Mouse (Mus musculus) megakaryocyte, embryonic 14.5 days (primary cell): ENCODE data around the gene Slc24a1. TPM values are rescaled to one million over a fixed set of nuclear protein-coding genes. Genes with fewer than 3 reads are reported as not detected.

Experiments
- H3K27me3 ChIP-seq: replicated peaks from 2 replicates; pipeline ENCODE3; 2012; ENCODE audit warnings: inconsistent platforms
- H3K36me3 ChIP-seq: replicated peaks from 2 replicates; pipeline ENCODE3; 2012; ENCODE audit warnings: low read length, inconsistent platforms, mixed read lengths
- H3K4me1 ChIP-seq: 2 replicates; pipeline ENCODE4 v1.6.1; 2012; ENCODE audit warnings: inconsistent platforms
- H3K4me3 ChIP-seq: replicated peaks from 2 replicates; pipeline ENCODE3; 2012; ENCODE audit warnings: moderate library complexity, mild to moderate bottlenecking, inconsistent platforms
- H3K9me3 ChIP-seq: 2 replicates; pipeline ENCODE4 v1.6.1; 2012; ENCODE audit warnings: inconsistent platforms
- FLI1 ChIP-seq: IDR thresholded peaks from 2 replicates; pipeline ENCODE4 v1.6.1; 2012; ENCODE audit warnings: low read length, inconsistent platforms, mixed read lengths
- GATA1 ChIP-seq: IDR thresholded peaks from 3 replicates; pipeline ENCODE4 v1.6.1; 2012; ENCODE audit warnings: mixed read lengths, low read length, inconsistent platforms, borderline replicate concordance
- polyA plus RNA-seq: library from polyadenylated mRNA; stranded (reverse); fragments of >175 nt; gene quantifications from 2 replicates; pipeline ENCODE4 v1.2.3, GENCODE M21; 2012; ENCODE audit warnings: low replicate concordance; ENCODE audit not compliant: insufficient read depth

Gene Slc24a1
- polyA plus RNA-seq, 1 experiment: 0.85 TPM

DNA sequence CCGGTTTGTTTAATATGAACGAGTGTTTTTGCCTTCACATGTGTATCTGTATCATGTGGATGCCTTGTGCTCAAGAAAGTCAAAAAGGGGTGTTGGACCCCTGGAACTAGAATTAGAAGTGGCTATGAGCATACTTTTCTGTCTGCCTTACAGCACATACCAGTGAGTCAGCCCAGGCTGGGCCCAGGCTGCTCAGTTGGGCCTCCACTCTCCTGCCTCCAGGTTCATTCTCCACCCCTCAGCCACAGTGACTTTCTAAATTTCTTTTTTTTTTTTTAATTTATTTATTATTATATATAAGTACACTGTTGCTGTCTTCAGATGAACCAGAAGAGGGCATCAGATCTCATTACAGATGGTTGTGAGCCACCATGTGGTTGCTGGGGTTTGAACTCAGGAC lies 11.6 kb downstream of the Slc24a1 start:
- no peaks in the 10 kb centered on the region for H3K27me3 ChIP-seq
- H3K36me3 ChIP-seq: peaks cover 15% of the 10 kb centered on the region
- H3K9me3 ChIP-seq: no peaks in the 10 kb centered on the region
- H3K4me1 ChIP-seq: peaks cover 69% of the 10 kb centered on the region
- TF ChIP-seq FLI1: no peak
- TF ChIP-seq GATA1: no peak
- peak overlapping the region; percentile 69 for H3K4me3 ChIP-seq

DNA sequence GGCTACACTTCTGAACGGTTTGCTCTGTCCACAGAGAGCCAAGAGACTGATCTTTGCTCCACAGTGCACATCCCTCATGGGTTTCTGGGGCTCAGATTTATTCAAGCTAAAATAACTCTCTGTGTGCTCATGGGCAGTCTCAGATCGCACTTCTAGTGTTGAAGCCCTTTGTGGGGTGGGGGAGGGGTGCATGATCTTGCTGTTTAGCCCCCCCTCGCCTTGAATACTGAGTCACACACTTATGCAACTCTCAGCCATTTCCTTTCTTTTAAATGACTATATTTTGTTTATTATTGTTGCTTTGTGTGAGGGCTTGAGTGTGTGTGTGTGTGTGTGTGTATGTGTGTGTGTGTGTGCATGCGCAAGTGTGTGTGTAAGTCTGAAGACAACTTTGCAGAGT lies 12.1 kb downstream of the Slc24a1 start:
- H3K27me3 ChIP-seq: no peaks in the 10 kb centered on the region
- H3K4me3 ChIP-seq: peak overlapping the region; percentile 90
- peaks cover 74% of the 10 kb centered on the region for H3K4me1 ChIP-seq
- no peaks in the 10 kb centered on the region for H3K9me3 ChIP-seq
- TF ChIP-seq GATA1 (no peak), FLI1 (no peak)
- H3K36me3 ChIP-seq: peaks cover 13% of the 10 kb centered on the region

DNA sequence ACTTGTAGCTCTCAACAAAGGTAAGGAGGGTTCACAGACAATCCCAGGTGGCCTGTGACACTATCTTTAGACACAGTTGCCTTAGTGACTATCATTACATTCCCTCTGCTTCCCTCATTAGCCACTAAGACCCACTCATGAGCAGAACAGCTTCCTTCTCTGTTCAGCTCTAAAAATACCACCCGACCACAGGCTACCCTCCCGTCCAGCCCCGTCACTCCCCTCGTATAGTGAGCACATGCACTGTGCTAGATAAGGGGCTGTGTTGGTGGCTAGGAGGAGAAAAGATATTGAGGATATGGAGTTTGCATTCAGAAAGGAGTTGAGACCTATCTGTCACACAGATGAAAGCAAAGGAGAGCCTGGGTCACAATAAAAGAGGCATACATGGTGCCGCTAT lies 12.9 kb downstream of the Slc24a1 start:
- H3K36me3 ChIP-seq: peaks cover 11% of the 10 kb centered on the region
- H3K9me3 ChIP-seq: no peaks in the 10 kb centered on the region
- TF ChIP-seq FLI1 (no peak), GATA1 (peak; percentile 54; the same call in 1 of the 3 replicates)
- peak overlapping the region; percentile 90 for H3K4me3 ChIP-seq
- peaks cover 82% of the 10 kb centered on the region for H3K4me1 ChIP-seq
- H3K27me3 ChIP-seq: no peaks in the 10 kb centered on the region

DNA sequence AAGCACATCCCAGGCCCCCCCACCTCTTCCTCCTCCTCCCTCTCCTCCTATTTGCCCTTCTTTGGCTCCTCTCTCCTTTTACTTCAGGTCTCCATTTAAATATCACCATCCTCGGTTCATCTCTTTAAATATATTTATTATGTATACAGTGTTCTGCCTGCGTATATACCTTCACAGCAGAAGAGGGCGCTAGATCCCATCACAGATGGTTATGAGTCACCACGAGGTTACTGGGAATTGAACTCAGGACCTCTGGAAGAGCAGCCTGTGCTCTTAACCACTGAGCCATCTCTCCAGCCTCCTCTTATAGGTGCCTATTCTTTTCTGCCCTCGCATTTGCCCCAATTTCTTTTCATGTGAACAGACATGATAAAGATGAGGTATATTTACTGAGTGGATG lies 13.9 kb downstream of the Slc24a1 start:
- H3K4me1 ChIP-seq: peaks cover 92% of the 10 kb centered on the region
- no peaks in the 10 kb centered on the region for H3K9me3 ChIP-seq
- peaks cover 5% of the 10 kb centered on the region for H3K36me3 ChIP-seq
- no peak overlapping the region for H3K4me3 ChIP-seq
- no peak for TF ChIP-seq GATA1
- TF ChIP-seq FLI1: no peak
- H3K27me3 ChIP-seq: no peaks in the 10 kb centered on the region

DNA sequence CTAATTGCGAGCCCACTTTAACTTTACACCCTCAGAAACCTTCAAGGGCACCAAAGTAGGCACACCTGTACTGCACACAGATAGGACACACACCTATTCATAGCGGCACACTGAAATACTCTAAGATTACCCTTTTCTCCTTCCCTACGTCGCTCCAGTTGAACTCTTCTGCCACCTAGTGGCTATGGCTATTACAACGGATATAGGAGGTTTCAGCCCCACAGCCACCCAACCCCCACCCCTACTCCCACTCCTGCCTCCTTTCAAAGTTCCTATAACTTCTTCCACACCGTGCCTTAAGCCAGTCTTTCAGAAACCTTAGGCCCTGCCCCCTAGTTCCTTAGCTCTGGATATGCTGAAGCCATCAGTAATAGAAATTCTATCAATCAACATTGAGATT lies 14.9 kb downstream of the Slc24a1 start:
- no peaks in the 10 kb centered on the region for H3K9me3 ChIP-seq
- H3K36me3 ChIP-seq: no peaks in the 10 kb centered on the region
- peak overlapping the region; percentile 66 for H3K4me3 ChIP-seq
- no peak for TF ChIP-seq GATA1
- no peak for TF ChIP-seq FLI1
- peaks cover 97% of the 10 kb centered on the region for H3K4me1 ChIP-seq
- no peaks in the 10 kb centered on the region for H3K27me3 ChIP-seq

DNA sequence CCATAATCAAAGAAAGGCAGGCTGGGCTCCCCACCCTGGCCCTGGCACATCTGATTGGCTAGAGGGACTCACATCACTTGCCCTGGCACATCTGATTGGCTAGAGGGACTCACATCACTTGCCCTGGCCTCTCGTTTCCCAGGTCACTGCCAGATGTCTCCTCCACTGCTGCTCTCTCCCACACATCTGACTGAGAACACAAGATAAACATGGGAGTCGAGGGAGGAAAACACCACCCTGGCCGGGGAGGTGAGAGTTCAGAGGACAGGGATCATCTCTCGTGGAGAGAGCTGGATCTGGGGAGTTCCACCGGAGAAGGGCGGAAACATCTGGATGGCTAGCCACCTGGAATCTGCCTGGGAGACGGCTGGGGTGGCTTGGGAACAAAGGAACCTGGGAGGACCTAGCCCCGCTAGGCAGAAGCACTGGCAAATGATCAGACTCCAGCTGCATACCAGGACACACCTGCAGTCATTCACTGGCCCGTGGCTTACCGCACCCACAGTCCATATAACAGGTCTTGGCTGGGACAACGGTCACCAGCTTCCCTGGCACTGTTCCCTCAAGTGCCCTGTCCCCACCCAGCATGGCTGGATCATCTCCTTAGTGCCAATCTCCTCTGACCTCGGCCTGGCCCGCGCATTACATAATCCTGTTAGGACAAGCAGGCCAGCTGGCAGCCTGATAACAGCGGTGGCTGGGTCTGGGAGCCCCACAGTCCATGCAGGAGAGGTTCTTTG lies 17.2 kb downstream of the Slc24a1 start:
- Histone ChIP-seq H3K36me3 (no peaks in the 10 kb centered on the region), H3K27me3 (no peaks in the 10 kb centered on the region), H3K4me3 (peak overlapping the region; percentile 75), H3K9me3 (no peaks in the 10 kb centered on the region), H3K4me1 (peaks cover 100% of the 10 kb centered on the region)
- no peak for TF ChIP-seq FLI1
- 0 out of 3 replicates have a peak, but pooled peaks have one; percentile 25 for TF ChIP-seq GATA1

DNA sequence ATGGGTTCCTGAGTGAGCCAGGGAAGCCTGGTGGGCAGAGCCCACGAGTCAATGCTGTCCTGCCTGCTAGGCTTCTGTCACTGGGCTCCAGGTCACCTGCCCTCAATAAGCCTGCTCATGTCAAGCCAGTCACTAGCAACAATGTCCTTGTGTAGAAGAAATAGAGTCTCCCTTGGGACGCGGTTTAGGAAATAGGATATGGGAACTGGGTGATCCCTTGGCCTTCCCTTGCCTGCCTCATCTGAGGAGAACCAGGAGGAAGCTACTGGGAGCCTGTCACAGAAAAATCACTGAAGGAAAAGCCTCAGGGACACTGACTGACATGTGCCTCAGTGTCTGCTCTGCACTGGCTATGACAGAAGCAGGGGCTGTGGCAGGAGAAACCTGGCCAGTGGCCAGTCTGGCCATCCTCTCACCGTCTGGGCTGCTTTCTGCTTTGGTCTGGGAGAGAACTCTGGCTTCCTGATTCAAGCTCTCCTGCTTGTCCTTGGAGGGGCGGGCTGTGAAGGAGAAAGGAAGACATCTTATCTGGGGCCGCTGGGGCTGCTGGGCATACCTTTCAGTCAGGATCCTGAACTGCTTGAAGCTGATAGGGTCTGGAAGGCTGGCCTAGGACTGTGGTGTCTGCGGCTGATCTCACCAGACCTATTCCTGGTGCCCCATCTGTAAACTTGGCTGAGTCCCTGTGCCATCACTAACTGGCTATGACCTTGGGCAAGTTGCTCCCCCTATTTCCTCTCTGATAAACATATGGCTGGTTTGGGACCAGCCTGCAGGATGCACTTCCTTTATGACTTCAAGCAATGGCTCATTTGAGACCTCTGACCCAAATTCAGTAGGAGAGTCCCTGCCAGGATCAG lies 19.4 kb downstream of the Slc24a1 start:
- TF ChIP-seq FLI1 (0 out of 2 replicates have a peak, but pooled peaks have one; percentile 12), GATA1 (peak; percentile 33; the same call in 1 of the 3 replicates)
- H3K27me3 ChIP-seq: no peaks in the 10 kb centered on the region
- peaks cover 99% of the 10 kb centered on the region for H3K4me1 ChIP-seq
- peak overlapping the region; percentile 31 for H3K4me3 ChIP-seq
- peaks cover 6% of the 10 kb centered on the region for H3K36me3 ChIP-seq
- no peaks in the 10 kb centered on the region for H3K9me3 ChIP-seq

DNA sequence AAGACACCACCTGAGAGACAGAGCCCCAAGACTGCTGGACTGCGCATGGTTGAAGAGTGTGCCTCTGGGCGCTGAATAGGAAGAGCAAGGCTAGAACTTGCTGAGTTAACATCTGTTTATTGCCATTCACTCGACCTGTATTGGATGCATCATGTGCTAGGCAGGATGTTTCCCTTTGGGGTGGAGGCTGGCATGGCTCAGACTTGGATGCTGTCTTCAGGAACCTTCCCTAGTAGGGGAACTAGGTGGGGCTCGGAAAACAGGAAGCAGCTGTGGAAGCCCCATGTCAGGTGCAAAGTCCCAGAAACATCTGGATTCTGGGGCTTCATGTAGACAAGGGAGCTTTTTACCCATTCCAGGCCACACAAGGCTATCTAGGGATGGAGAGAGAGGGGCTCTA lies 21.2 kb downstream of the Slc24a1 start:
- H3K27me3 ChIP-seq: no peaks in the 10 kb centered on the region
- peaks cover 99% of the 10 kb centered on the region for H3K4me1 ChIP-seq
- no peaks in the 10 kb centered on the region for H3K9me3 ChIP-seq
- H3K36me3 ChIP-seq: peaks cover 6% of the 10 kb centered on the region
- H3K4me3 ChIP-seq: no peak overlapping the region
- TF ChIP-seq GATA1: no peak
- TF ChIP-seq FLI1: no peak

DNA sequence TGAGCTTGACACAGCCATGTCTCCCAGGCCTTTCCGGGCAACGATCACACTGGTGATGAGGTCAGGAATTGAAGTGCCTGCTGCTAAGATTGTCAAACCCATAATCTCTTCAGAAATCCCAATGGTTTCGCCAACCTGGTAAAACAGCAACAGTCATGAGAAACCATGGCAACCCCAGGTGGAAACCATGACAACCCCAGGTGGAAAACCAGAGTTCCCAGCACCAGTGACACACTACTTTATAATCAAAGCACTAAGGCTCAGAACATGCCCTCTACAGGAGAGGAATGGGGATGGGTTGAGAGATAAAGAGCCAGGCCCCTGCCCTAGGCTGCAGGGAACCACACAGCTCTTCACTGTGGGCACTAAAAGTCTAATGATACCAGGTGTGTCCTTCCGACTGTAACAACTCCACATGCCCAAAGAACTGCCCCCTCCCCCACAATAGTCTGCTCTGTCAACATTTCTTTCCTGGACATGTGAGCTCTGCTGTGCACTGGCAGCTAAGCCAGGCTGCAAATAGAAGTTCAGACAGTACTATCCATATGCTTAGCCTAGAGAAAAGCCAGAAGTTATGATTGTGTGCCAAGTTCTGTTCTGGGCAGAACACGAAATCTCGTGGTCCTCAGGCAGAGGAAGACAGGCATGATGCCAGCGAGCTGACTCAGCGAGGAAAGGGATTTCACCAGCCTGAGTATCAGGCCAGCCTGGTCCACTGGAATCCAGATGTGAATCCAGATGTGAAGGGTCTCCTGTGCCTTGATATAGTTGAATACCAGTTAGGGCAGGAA lies 25.0 kb downstream of the Slc24a1 start:
- H3K27me3 ChIP-seq: no peaks in the 10 kb centered on the region
- H3K36me3 ChIP-seq: peaks cover 37% of the 10 kb centered on the region
- no peaks in the 10 kb centered on the region for H3K9me3 ChIP-seq
- H3K4me3 ChIP-seq: peak overlapping the region; percentile 51
- no peak for TF ChIP-seq GATA1
- no peak for TF ChIP-seq FLI1
- peaks cover 85% of the 10 kb centered on the region for H3K4me1 ChIP-seq
